Mouse (Mus musculus) heart, embryonic 16.5 days (tissue): ENCODE measurements around the gene Lce1a2. TPM values are rescaled to one million over a fixed set of nuclear protein-coding genes. Genes with fewer than 3 reads are reported as not detected.
"Not testable (repeated sequence)": the region's sequence is repeated elsewhere in the genome, so short reads cannot be mapped to it uniquely, and the experiment has no call there.

Experiments
- ATAC-seq: fragments of 200-750 bp; cut with Nextera tagmentation; replicated peaks from 2 replicates; pipeline ENCODE4 v1.8.0; 2017; ENCODE audit warnings: moderate number of reproducible peaks; ENCODE audit not compliant: insufficient read depth, low FRiP score; ENCODE audit errors: extremely low read depth
- H3K27ac ChIP-seq: fragments of 300-500 bp; sonication (generic); 2 replicates; pipeline ENCODE4 v1.5.1; 2014; ENCODE audit warnings: mild to moderate bottlenecking, low read length, control low read depth, moderate library complexity
- H3K27me3 ChIP-seq: fragments of 300-500 bp; sonication (generic); 2 replicates; pipeline ENCODE4 v1.6.1; 2014; ENCODE audit warnings: low read length, mixed read lengths; ENCODE audit not compliant: control insufficient read depth, insufficient read depth
- H3K36me3 ChIP-seq: fragments of 300-500 bp; sonication (generic); 2 replicates; pipeline ENCODE4 v1.6.1; 2014; ENCODE audit not compliant: control insufficient read depth, insufficient read depth
- H3K4me1 ChIP-seq: fragments of 300-500 bp; sonication (generic); 2 replicates; pipeline ENCODE4 v1.6.1; 2014; ENCODE audit warnings: low read length, mixed read lengths; ENCODE audit not compliant: control insufficient read depth, insufficient read depth
- H3K4me2 ChIP-seq: fragments of 300-500 bp; sonication (generic); 2 replicates; pipeline ENCODE4 v1.6.1; 2014; ENCODE audit warnings: low read depth, mild to moderate bottlenecking, control low read depth, low read length
- H3K4me3 ChIP-seq: fragments of 300-500 bp; sonication (generic); 2 replicates; pipeline ENCODE4 v1.5.1; 2014; ENCODE audit warnings: mild to moderate bottlenecking, control low read depth, low read length
- H3K9ac ChIP-seq: fragments of 300-500 bp; sonication (generic); 2 replicates; pipeline ENCODE4 v1.6.1; 2014; ENCODE audit warnings: low read length, control low read depth
- H3K9me3 ChIP-seq: fragments of 300-500 bp; sonication (generic); replicated peaks from 2 replicates; pipeline ENCODE4 v1.6.1; 2016; ENCODE audit warnings: low read length; ENCODE audit not compliant: control insufficient read depth
- WGBS: fragments of 180-500 bp; shearing (Covaris S2); extraction: QIAGEN DNeasy Blood & Tissue Kit; methylation state at CpG from one replicate; pipeline ENCODE4 v1.1.7; 2014; 5-methylcytosine and 5-hydroxymethylcytosine counted together
- polyA plus RNA-seq: library from polyadenylated mRNA; unstranded; fragments of >200 nt; fragmentation: Nextera tagmentation; extraction: Ambion mirVana; gene quantifications from 2 replicates; pipeline ENCODE4 v1.2.1, GENCODE M21; 2015

Lce1a2 gene
- not detected in 2 replicates for polyA plus RNA-seq

DNA sequence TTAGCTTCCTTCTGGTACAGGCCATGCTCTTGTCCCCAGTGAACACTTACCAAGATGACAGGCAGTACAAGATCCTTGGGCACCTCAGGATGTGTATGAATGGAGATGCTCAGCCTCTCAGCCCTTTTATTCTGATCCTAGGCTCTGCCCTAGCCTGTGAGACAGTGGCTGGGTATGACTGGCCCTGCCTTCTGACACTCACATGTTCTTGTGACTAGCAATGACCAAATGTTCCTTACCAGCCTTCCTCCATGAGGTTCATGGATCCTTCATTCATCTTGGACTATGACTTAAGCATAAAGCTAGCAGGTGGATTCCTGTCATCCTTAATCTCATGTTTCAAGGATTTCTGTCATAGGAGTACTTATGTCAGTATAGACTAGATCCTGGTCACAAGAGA is at the start of gene Lce1a2:
Gene Lce1a2, minus strand, starts transcription at position 101 of the 400 bp plus-strand sequence.
- Histone ChIP-seq H3K9ac (no peak within 1 kb of the TSS), H3K4me3 (no peak within 1 kb of the TSS), H3K36me3 (no peaks in the 10 kb centered on the region), H3K27me3 (no peaks in the 10 kb centered on the region), H3K27ac (no peak within 1 kb of the TSS), H3K9me3 (no peaks in the 10 kb centered on the region), H3K4me1 (no peaks in the 10 kb centered on the region), H3K4me2 (no peak within 1 kb of the TSS)
- no peak for ATAC-seq

DNA sequence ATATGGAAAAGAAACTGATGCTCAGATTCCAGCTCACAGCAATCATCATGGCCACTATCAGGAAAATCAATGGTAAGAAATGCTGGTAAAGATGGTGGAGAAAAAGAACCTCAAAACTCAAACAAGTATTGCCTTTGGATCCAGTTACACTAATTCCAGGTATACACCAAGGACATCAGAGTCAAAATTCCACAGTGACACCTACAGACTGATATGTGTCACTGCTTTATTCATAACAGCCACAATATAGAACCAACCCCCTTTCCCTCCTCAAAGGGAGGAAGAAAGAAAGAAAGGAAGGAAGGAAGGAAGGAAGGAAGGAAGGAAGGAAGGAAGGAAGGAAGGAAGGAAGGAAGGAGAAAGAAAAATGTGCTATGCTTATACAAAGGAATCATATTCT is 45.0 kb upstream of the Lce1a2 start:
- ATAC-seq, result no peak
- H3K4me3 ChIP-seq, result no peak overlapping the region
- no peaks in the 10 kb centered on the region for H3K27me3 ChIP-seq
- no peaks in the 10 kb centered on the region for H3K4me1 ChIP-seq
- no peaks in the 10 kb centered on the region for H3K9me3 ChIP-seq
- H3K27ac ChIP-seq, result no peak overlapping the region
- H3K9ac ChIP-seq, result no peak overlapping the region
- no peaks in the 10 kb centered on the region for H3K36me3 ChIP-seq
- H3K4me2 ChIP-seq, result no peak overlapping the region

DNA sequence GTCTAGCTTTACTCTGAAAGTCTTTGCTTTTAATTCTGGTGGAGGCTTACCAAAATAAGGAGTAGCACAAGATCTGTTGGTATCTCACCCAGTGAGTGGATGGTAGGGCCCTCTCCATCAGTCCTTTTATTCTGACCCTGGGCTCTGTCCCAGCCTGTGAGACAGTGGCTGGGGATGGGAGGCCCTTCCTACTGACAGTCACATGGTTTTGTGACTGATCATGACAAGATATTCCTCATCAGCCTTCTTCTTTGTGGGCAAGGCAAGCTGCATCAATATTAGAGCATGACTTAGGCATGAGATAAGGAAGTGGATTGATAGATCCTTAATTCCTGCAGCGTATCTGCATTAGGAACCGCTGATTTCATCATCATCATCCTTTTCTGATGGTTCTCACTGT is 38.9 kb upstream of the Lce1a2 start, which contains the start of gene Lce1e:
Gene Lce1e, minus strand, starts transcription at position 101 of the 400 bp plus-strand sequence.
- H3K36me3 ChIP-seq, result no peaks in the 10 kb centered on the region
- no peak within 1 kb of the TSS for H3K9ac ChIP-seq
- ATAC-seq, result no peak
- H3K27ac ChIP-seq, result no peak within 1 kb of the TSS
- no peak within 1 kb of the TSS for H3K4me3 ChIP-seq
- no peaks in the 10 kb centered on the region for H3K27me3 ChIP-seq
- H3K4me1 ChIP-seq, result no peaks in the 10 kb centered on the region
- H3K9me3 ChIP-seq, result no peaks in the 10 kb centered on the region
- 62% methylated on average over 2 of the region's 2 CpGs for whole genome bisulfite sequencing
- H3K4me2 ChIP-seq, result no peak within 1 kb of the TSS

DNA sequence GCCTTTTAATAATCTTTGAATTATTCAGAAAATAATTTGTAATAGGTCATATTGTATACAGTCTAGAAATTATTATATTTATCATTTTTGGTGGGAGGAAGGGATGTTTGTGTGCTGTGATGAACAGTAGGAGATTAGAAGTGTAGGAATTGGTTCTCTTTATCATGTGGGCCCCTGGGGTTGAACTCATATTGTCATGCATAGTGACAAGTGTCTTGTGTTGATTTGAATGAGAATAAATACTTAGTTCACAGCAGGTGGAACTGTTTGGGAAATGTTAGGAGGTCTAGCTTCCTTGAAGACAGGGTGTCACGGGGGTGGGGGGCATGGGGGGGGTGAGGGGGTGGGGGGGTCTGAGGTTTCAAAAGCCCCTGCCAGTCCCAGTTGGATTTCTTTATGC is 24.5 kb upstream of the Lce1a2 start:
- H3K4me2 ChIP-seq, result no peak overlapping the region
- H3K4me3 ChIP-seq, result no peak overlapping the region
- no peak overlapping the region for H3K9ac ChIP-seq
- 14% methylated on average over 1 of the region's 1 CpGs for WGBS
- no peaks in the 10 kb centered on the region for H3K4me1 ChIP-seq
- no peaks in the 10 kb centered on the region for H3K27me3 ChIP-seq
- H3K9me3 ChIP-seq, result no peaks in the 10 kb centered on the region
- no peak for ATAC-seq
- no peaks in the 10 kb centered on the region for H3K36me3 ChIP-seq
- no peak overlapping the region for H3K27ac ChIP-seq

DNA sequence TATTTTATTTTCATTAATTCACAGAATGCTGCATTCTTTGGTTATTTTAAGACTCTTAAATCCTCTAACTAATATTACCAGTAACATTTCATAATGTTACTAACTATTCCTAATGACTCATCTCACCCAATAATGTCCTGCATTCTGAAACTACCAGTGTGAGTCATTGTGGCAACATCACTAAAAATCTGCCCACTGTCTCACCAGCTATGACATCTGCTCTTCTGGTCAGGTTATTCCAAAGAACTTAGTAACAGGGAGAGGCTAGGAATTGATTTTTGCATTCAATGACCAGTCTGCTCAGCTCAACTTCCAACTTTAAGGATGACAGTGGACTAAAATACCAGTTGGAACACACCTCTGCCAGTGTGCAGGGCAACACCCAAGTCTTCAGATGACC is 21.6 kb upstream of the Lce1a2 start:
- no peaks in the 10 kb centered on the region for H3K36me3 ChIP-seq
- H3K27ac ChIP-seq, result no peak overlapping the region
- no peak overlapping the region for H3K4me3 ChIP-seq
- H3K27me3 ChIP-seq, result no peaks in the 10 kb centered on the region
- no peak overlapping the region for H3K4me2 ChIP-seq
- no peak for ATAC-seq
- H3K4me1 ChIP-seq, result no peaks in the 10 kb centered on the region
- H3K9ac ChIP-seq, result no peak overlapping the region
- no peaks in the 10 kb centered on the region for H3K9me3 ChIP-seq

DNA sequence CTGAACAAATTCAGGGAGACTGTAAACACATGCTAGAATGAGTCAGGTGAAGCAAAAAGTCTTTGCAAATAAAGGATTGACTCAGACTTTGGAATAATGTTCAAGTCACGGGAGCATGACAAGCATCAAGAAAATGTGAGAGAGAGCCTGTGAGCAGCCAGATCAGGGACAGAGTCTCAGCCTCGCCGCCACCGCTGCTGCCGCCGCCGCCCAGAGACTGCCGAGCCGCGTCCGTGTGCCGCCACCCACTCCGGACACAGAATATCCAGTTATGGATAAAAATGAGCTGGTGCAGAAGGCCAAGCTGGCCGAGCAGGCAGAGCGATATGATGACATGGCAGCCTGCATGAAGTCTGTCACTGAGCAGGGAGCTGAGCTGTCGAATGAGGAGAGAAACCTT is 19.0 kb upstream of the Lce1a2 start:
- 62% methylated on average over 16 of the region's 16 CpGs for WGBS
- not testable (repeated sequence) for H3K4me2 ChIP-seq, H3K4me1 ChIP-seq, H3K9me3 ChIP-seq, H3K4me3 ChIP-seq, H3K9ac ChIP-seq, H3K36me3 ChIP-seq, H3K27me3 ChIP-seq, H3K27ac ChIP-seq, ATAC-seq

DNA sequence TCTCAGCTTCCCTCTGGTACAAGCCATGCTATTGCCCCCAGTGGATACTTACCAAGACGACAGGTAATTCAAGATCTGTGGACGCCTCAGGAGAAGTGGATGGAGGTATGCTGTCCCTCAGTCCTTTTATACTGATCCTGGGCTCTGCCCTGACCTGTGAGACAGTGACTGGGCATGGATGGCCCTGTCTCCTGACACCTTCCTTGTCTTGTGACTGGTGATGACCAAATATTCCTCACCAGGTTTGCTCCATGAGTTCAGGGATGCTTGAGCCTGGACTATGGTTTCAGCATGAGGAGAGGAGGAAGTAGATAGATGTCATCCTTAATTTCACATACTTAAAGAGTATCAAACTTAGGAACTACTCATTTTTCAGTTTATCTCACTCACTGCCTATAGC is 17.0 kb upstream of the Lce1a2 start, which contains the start of gene Lce1d:
Gene Lce1d, minus strand, starts transcription at position 101 of the 400 bp plus-strand sequence.
- Histone ChIP-seq H3K4me3 (no peak within 1 kb of the TSS), H3K9ac (no peak within 1 kb of the TSS), H3K4me1 (no peaks in the 10 kb centered on the region), H3K36me3 (no peaks in the 10 kb centered on the region), H3K27me3 (no peaks in the 10 kb centered on the region), H3K27ac (no peak within 1 kb of the TSS), H3K4me2 (no peak within 1 kb of the TSS), H3K9me3 (no peaks in the 10 kb centered on the region)
- no peak for ATAC-seq
- 62% methylated on average over 2 of the region's 2 CpGs for WGBS

DNA sequence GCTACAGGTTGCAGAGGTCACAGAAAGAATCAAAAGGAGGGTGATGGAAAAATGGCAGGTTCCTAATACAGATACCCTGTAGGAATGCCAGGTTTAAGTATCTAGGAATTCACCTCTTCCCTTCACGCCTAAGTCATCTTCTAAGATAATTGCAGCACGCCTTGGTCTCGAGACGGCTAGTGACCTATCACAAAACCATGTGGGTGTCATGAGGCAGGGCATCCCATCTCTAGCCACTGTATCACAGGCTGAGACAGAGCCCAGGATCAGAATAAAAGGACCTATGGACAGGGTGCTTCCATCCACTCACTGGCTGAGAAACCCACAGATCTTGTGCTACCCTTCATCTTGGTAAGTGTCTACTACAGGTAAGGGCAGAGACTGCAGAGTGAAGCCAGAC is 8.8 kb upstream of the Lce1a2 start, which contains the start of gene Lce1c:
Gene Lce1c, plus strand, starts transcription at position 301 of the 400 bp plus-strand sequence.
- no peak within 1 kb of the TSS for H3K9ac ChIP-seq
- no peak within 1 kb of the TSS for H3K4me3 ChIP-seq
- no peak within 1 kb of the TSS for H3K27ac ChIP-seq
- H3K4me1 ChIP-seq, result no peaks in the 10 kb centered on the region
- H3K27me3 ChIP-seq, result no peaks in the 10 kb centered on the region
- 73% methylated on average over 4 of the region's 4 CpGs for WGBS
- no peaks in the 10 kb centered on the region for H3K9me3 ChIP-seq
- no peak for ATAC-seq
- no peak within 1 kb of the TSS for H3K4me2 ChIP-seq
- H3K36me3 ChIP-seq, result no peaks in the 10 kb centered on the region

DNA sequence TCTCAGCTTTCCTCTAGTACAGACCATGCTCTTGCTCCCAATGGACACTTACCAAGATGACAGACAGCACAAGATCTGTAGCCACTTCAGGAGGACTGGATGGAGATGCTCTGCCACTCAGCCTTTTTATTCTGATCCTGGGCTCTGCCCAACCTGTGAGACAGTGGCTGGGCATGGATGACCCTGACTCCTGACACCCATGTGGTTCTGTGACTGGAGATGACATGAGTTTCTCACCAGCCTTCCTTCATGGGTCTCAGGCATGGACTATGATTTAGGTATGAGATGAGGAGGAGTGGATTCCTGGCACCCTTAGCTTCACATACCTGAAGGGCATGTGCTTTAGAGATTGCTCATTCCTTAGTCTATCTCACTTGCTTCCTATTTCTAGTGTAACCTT is 13.3 kb downstream of the Lce1a2 start, which contains the start of gene Lce1b:
Gene Lce1b, minus strand, starts transcription at position 101 of the 400 bp plus-strand sequence.
- H3K9ac ChIP-seq, result no peak within 1 kb of the TSS

DNA sequence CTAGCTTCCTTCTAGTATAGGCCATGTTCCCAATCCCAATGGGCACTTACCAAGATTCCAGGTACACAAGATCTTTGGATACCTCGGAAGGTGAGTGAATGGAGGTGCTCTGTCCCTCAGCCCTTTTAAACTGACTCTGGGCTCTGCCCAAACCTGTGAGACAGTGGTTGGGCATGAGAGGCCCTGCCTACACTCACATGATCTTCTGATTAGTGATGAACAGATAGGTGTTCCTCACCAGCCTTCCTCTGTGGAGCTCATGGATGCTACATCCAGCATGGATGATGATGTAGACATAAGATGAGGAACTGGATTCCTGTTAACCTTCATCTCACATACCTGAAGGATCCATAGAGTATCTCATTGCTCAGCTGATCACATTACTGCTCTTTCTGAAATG is 21.9 kb downstream of the Lce1a2 start, which contains the start of gene Lce1a1:
Gene Lce1a1, minus strand, starts transcription at position 101 of the 400 bp plus-strand sequence.
- Histone ChIP-seq H3K9ac (no peak within 1 kb of the TSS), H3K27me3 (no peaks in the 10 kb centered on the region), H3K36me3 (no peaks in the 10 kb centered on the region), H3K9me3 (no peaks in the 10 kb centered on the region), H3K4me2 (no peak within 1 kb of the TSS), H3K4me3 (no peak within 1 kb of the TSS), H3K4me1 (no peaks in the 10 kb centered on the region), H3K27ac (no peak within 1 kb of the TSS)
- WGBS, result 73% methylated on average over 1 of the region's 1 CpGs
- no peak for ATAC-seq

More for the DNA sequence above, 13.3 kb downstream of the Lce1a2 start, which contains the start of gene Lce1b:
- H3K4me3 ChIP-seq, result no peak within 1 kb of the TSS
- no peak within 1 kb of the TSS for H3K4me2 ChIP-seq
- no peaks in the 10 kb centered on the region for H3K9me3 ChIP-seq
- H3K36me3 ChIP-seq, result no peaks in the 10 kb centered on the region
- ATAC-seq, result no peak
- no peak within 1 kb of the TSS for H3K27ac ChIP-seq
- H3K4me1 ChIP-seq, result no peaks in the 10 kb centered on the region
- H3K27me3 ChIP-seq, result no peaks in the 10 kb centered on the region
